Mouse (Mus musculus) hindbrain, postnatal 0 days (tissue): ENCODE data around the gene Zc3h10. TPM values are rescaled to one million over a fixed set of nuclear protein-coding genes. Genes with fewer than 3 reads are reported as not detected.

Experiments used
- ATAC-seq: fragments of 200-750 bp; cut with Nextera tagmentation; 2 replicates; pipeline ENCODE4 v1.8.0; 2017; ENCODE audit warnings: mild to moderate bottlenecking, moderate TSS enrichment, moderate library complexity
- DNase-seq: peaks from one replicate; pipeline ENCODE4 v3.0.0-alpha.2; 2015; ENCODE audit warnings: low spot score
- H3K27ac ChIP-seq: fragments of 300-500 bp; sonication (generic); 2 replicates; pipeline ENCODE4 v1.5.1; 2014; ENCODE audit warnings: mild to moderate bottlenecking
- H3K27me3 ChIP-seq: fragments of 300-500 bp; sonication (generic); 2 replicates; pipeline ENCODE4 v1.6.1; 2014; ENCODE audit warnings: low read length, mixed read lengths; ENCODE audit not compliant: insufficient read depth
- H3K36me3 ChIP-seq: fragments of 300-500 bp; sonication (generic); 2 replicates; pipeline ENCODE4 v1.6.1; 2014; ENCODE audit warnings: low read length, mixed read lengths; ENCODE audit not compliant: insufficient read depth
- H3K4me1 ChIP-seq: fragments of 300-500 bp; sonication (generic); 2 replicates; pipeline ENCODE4 v1.6.1; 2014; ENCODE audit warnings: antibody characterized with exemption, low read length, mixed read lengths; ENCODE audit not compliant: insufficient read depth
- H3K4me2 ChIP-seq: fragments of 300-500 bp; sonication (generic); 2 replicates; pipeline ENCODE4 v1.6.1; 2014; ENCODE audit warnings: low read depth, mild to moderate bottlenecking, low read length, moderate library complexity, mixed read lengths
- H3K4me3 ChIP-seq: fragments of 300-500 bp; sonication (generic); 2 replicates; pipeline ENCODE4 v1.5.1; 2014; ENCODE audit warnings: low read length
- H3K9ac ChIP-seq: fragments of 300-500 bp; sonication (generic); replicated peaks from 2 replicates; pipeline ENCODE4 v1.6.1; 2014; ENCODE audit warnings: mild to moderate bottlenecking, low read length, moderate library complexity, mixed read lengths
- H3K9me3 ChIP-seq: fragments of 300-500 bp; sonication (generic); 2 replicates; pipeline ENCODE4 v1.6.1; 2016; ENCODE audit warnings: low read length, mixed read lengths
- CTCF ChIP-seq: IDR thresholded peaks from 2 replicates; pipeline ENCODE4 v1.5.1; 2016; ENCODE audit warnings: antibody characterized with exemption, control low read depth, low read depth
- WGBS: fragments of 180-500 bp; shearing (Covaris S2); extraction: QIAGEN DNeasy Blood & Tissue Kit; methylation state at CpG from one replicate; pipeline ENCODE4 v1.1.7; 2014; 5-methylcytosine and 5-hydroxymethylcytosine counted together
- polyA plus RNA-seq: library from polyadenylated mRNA; unstranded; fragments of >200 nt; fragmentation: Nextera tagmentation; extraction: Ambion mirVana; gene quantifications from 2 replicates; pipeline ENCODE4 v1.2.1, GENCODE M21; 2015
- total RNA-seq: library from RNA; depleted of rRNA; stranded (reverse); fragments of >200 nt; gene quantifications from 2 replicates; pipeline ENCODE4 v1.2.3, GENCODE M21; 2014

Gene Zc3h10
- total and polyA plus RNA-seq, 2 experiments from 2014 or later, result 12.5 to 19.4 TPM

- ATAC-seq, result no peak
- H3K36me3 ChIP-seq, result no peaks in the 10 kb centered on the region
- no peak for DNase-seq
- 0 out of 2 replicates have a peak, but pooled peaks cover 5% of the 10 kb centered on the region for H3K27me3 ChIP-seq
- H3K27ac ChIP-seq, result no peak overlapping the region
- no peaks in the 10 kb centered on the region for H3K9me3 ChIP-seq
- no peak for TF ChIP-seq CTCF
- 92% methylated on average over 3 of the region's 3 CpGs for WGBS
- no peak overlapping the region for H3K4me3 ChIP-seq
- H3K4me1 ChIP-seq, result no peaks in the 10 kb centered on the region
- H3K9ac ChIP-seq, result no peak overlapping the region
- H3K4me2 ChIP-seq, result no peak overlapping the region
Measured at GRCm38 (mm10) chr10:128579298-128579697, 31.7 kb upstream of the Zc3h10 start.

- DNase-seq, result no peak
- no peak for ATAC-seq
- no peak overlapping the region for H3K4me3 ChIP-seq
- TF ChIP-seq CTCF, result no peak
- H3K27me3 ChIP-seq, result 0 out of 2 replicates have a peak, but pooled peaks cover under 1% of the 10 kb centered on the region
- no peaks in the 10 kb centered on the region for H3K4me1 ChIP-seq
- 80% methylated on average over 11 of the region's 11 CpGs for WGBS
- H3K9ac ChIP-seq, result no peak overlapping the region
- no peaks in the 10 kb centered on the region for H3K36me3 ChIP-seq
- no peak overlapping the region for H3K27ac ChIP-seq
- no peak overlapping the region for H3K4me2 ChIP-seq
- no peaks in the 10 kb centered on the region for H3K9me3 ChIP-seq
Measured at GRCm38 (mm10) chr10:128578330-128578729, 30.8 kb upstream of the Zc3h10 start.

GRCm38 (mm10) chr10:128575063-128575462, 27.5 kb upstream of the Zc3h10 start:
- H3K4me1 ChIP-seq, result no peaks in the 10 kb centered on the region
- DNase-seq (no peak), ATAC-seq (no peak)
- no peak overlapping the region for H3K4me3 ChIP-seq
- TF ChIP-seq CTCF, result peak; percentile 17; the same call in 1 of the 2 replicates
- H3K9ac ChIP-seq, result no peak overlapping the region
- no peaks in the 10 kb centered on the region for H3K27me3 ChIP-seq
- H3K27ac ChIP-seq, result no peak overlapping the region
- 95% methylated on average over 2 of the region's 2 CpGs for WGBS
- no peak overlapping the region for H3K4me2 ChIP-seq
- no peaks in the 10 kb centered on the region for H3K9me3 ChIP-seq
- H3K36me3 ChIP-seq, result no peaks in the 10 kb centered on the region

- Histone ChIP-seq H3K27ac (peak within 1 kb of the TSS; percentile 91), H3K4me3 (peak within 1 kb of the TSS; percentile 87), H3K9me3 (no peaks in the 10 kb centered on the region), H3K4me2 (peak within 1 kb of the TSS; percentile 65), H3K4me1 (peaks cover 15% of the 10 kb centered on the region; the same call in 1 of the 2 replicates), H3K36me3 (peaks cover 9% of the 10 kb centered on the region), H3K9ac (peak within 1 kb of the TSS; percentile 84), H3K27me3 (no peaks in the 10 kb centered on the region)
- DNase-seq (peak; percentile 99), ATAC-seq (peak; percentile 99)
- under 1% methylated on average over 58 of the region's 58 CpGs for WGBS
- TF ChIP-seq CTCF, result peak; percentile 26
Measured at GRCm38 (mm10) chr10:128565788-128566531, 18.4 kb upstream of the Zc3h10 start, which contains the start of gene Pa2g4. Pa2g4 (minus strand) TSS chr10:128565987.

- Histone ChIP-seq H3K27me3 (no peaks in the 10 kb centered on the region), H3K4me2 (peak overlapping the region; percentile 65), H3K4me3 (peak overlapping the region; percentile 87), H3K9ac (peak overlapping the region; percentile 84), H3K27ac (peak overlapping the region; percentile 91), H3K36me3 (peaks cover 16% of the 10 kb centered on the region), H3K4me1 (peaks cover 15% of the 10 kb centered on the region; the same call in 1 of the 2 replicates), H3K9me3 (no peaks in the 10 kb centered on the region)
- ATAC-seq, result peak; percentile 52; the same call in 1 of the 2 replicates
- WGBS, result under 1% methylated on average over 45 of the region's 46 CpGs
- peak; percentile 46 for DNase-seq
- no peak for TF ChIP-seq CTCF
Measured at GRCm38 (mm10) chr10:128565206-128565787, 17.7 kb upstream of the Zc3h10 start.

GRCm38 (mm10) chr10:128563544-128563943, 16.0 kb upstream of the Zc3h10 start:
- H3K4me3 ChIP-seq, result no peak overlapping the region
- TF ChIP-seq CTCF, result no peak
- no peaks in the 10 kb centered on the region for H3K9me3 ChIP-seq
- ATAC-seq (no peak), DNase-seq (no peak)
- H3K27me3 ChIP-seq, result no peaks in the 10 kb centered on the region
- H3K4me2 ChIP-seq, result no peak overlapping the region
- 89% methylated on average over 6 of the region's 6 CpGs for WGBS
- peaks cover 33% of the 10 kb centered on the region for H3K36me3 ChIP-seq
- H3K9ac ChIP-seq, result 0 out of 2 replicates have a peak overlapping the region, but pooled peaks have one; percentile 5
- no peak overlapping the region for H3K27ac ChIP-seq
- peaks cover 15% of the 10 kb centered on the region; the same call in 1 of the 2 replicates for H3K4me1 ChIP-seq
